Mouse (Mus musculus) testis, adult 2 months (tissue): ENCODE data around the gene Baiap2l2. TPM values are rescaled to one million over a fixed set of nuclear protein-coding genes. Genes with fewer than 3 reads are reported as not detected.

ENCODE experiments used
- H3K27ac ChIP-seq: fragments of 200-500 bp; 2 replicates; pipeline ENCODE4 v1.5.1; 2012; ENCODE audit warnings: low read depth, low read length; ENCODE audit not compliant: control insufficient read depth, insufficient read depth
- H3K27me3 ChIP-seq: fragments of 200-500 bp; 2 replicates; pipeline ENCODE4 v1.6.1; 2012; ENCODE audit warnings: mild to moderate bottlenecking, low read length, moderate library complexity; ENCODE audit not compliant: control insufficient read depth, insufficient read depth
- H3K36me3 ChIP-seq: fragments of 200-500 bp; 2 replicates; pipeline ENCODE4 v1.6.1; 2012; ENCODE audit warnings: mild to moderate bottlenecking, low read length; ENCODE audit not compliant: control insufficient read depth, insufficient read depth
- H3K4me1 ChIP-seq: fragments of 200-500 bp; 2 replicates; pipeline ENCODE4 v1.6.1; 2012; ENCODE audit warnings: low read length; ENCODE audit not compliant: control insufficient read depth, insufficient read depth
- H3K4me3 ChIP-seq: fragments of 200-500 bp; 2 replicates; pipeline ENCODE4 v1.5.1; 2012; ENCODE audit warnings: low read depth, mild to moderate bottlenecking, low read length, moderate library complexity, mixed read lengths; ENCODE audit not compliant: control insufficient read depth
- CTCF ChIP-seq: fragments of 200-500 bp; IDR thresholded peaks from 2 replicates; pipeline ENCODE4 v1.5.1; 2012; ENCODE audit warnings: low read depth, mild to moderate bottlenecking, inconsistent platforms, low read length, moderate library complexity; ENCODE audit not compliant: control insufficient read depth, insufficient read depth, insufficient replicate concordance
- POLR2A ChIP-seq: fragments of 200-500 bp; IDR thresholded peaks from 2 replicates; pipeline ENCODE4 v1.6.1; 2012; ENCODE audit warnings: low read depth, mild to moderate bottlenecking, inconsistent platforms, low read length, moderate library complexity; ENCODE audit not compliant: control insufficient read depth
- polyA plus RNA-seq: library from polyadenylated mRNA; depleted of rRNA; stranded (reverse); fragments of >200 nt; gene quantifications from 2 replicates; pipeline ENCODE4 v1.2.3, GENCODE M21; 2012; rRNA removed

Gene Baiap2l2
- polyA plus RNA-seq, 1 experiment: 0.67 TPM

GRCm38 (mm10) chr15:79208211-79208610, 77.1 kb downstream of the Baiap2l2 start:
- H3K27ac ChIP-seq: no peak overlapping the region
- TF ChIP-seq POLR2A: no peak
- TF ChIP-seq CTCF: no peak

More at GRCm38 (mm10) chr15:79208211-79208610, 77.1 kb downstream of the Baiap2l2 start:
- no peaks in the 10 kb centered on the region for H3K27me3 ChIP-seq
- no peak overlapping the region for H3K4me3 ChIP-seq
- peaks cover 9% of the 10 kb centered on the region for H3K4me1 ChIP-seq
- no peaks in the 10 kb centered on the region for H3K36me3 ChIP-seq

Other genes with a start within 250 kb of the Baiap2l2 start
- not detected in 2 replicates for gene Galr3, start 243.7 kb downstream of the Baiap2l2 start, polyA plus RNA-seq
- gene Ankrd54, start 222.6 kb downstream of the Baiap2l2 start, polyA plus RNA-seq: 292 and 336 TPM in 2 replicates
- 110 and 117 TPM in 2 replicates for gene Eif3l, start 210.4 kb downstream of the Baiap2l2 start, polyA plus RNA-seq
- gene Micall1, start 176.6 kb downstream of the Baiap2l2 start, polyA plus RNA-seq: 75.8 and 85.0 TPM in 2 replicates
- 41.1 and 42.2 TPM in 2 replicates for gene Polr2f, start 144.5 kb downstream of the Baiap2l2 start, polyA plus RNA-seq
- 115 and 133 TPM in 2 replicates for gene 1700088E04Rik, start 144.3 kb downstream of the Baiap2l2 start, polyA plus RNA-seq
- 1.5 and 1.6 TPM in 2 replicates for gene Sox10, start 120.3 kb downstream of the Baiap2l2 start, polyA plus RNA-seq
- 76.8 and 78.4 TPM in 2 replicates for gene Pick1, start 56.4 kb downstream of the Baiap2l2 start, polyA plus RNA-seq
- gene Gm49486, start 56.1 kb downstream of the Baiap2l2 start, polyA plus RNA-seq: 0.10 and 0.28 TPM in 2 replicates
- gene Slc16a8, start 30.8 kb downstream of the Baiap2l2 start, polyA plus RNA-seq: not detected in 2 replicates
- 303 and 357 TPM in 2 replicates for gene Pla2g6, start 42.9 kb upstream of the Baiap2l2 start, polyA plus RNA-seq
- gene Maff, start 61.1 kb upstream of the Baiap2l2 start, polyA plus RNA-seq: 0.77 and 1.1 TPM in 2 replicates
- gene Tmem184b, start 118.0 kb upstream of the Baiap2l2 start, polyA plus RNA-seq: 9.7 and 11.8 TPM in 2 replicates
- gene Csnk1e, start 170.0 kb upstream of the Baiap2l2 start, polyA plus RNA-seq: 5.5 and 6.7 TPM in 2 replicates
- gene Kcnj4, start 219.7 kb upstream of the Baiap2l2 start, polyA plus RNA-seq: 0.58 and 0.78 TPM in 2 replicates
- gene Kdelr3, start 230.9 kb upstream of the Baiap2l2 start, polyA plus RNA-seq: 2.3 and 3.6 TPM in 2 replicates